Mouse (Mus musculus): Measurements from ENCODE around the gene Il2rb.

DNA sequence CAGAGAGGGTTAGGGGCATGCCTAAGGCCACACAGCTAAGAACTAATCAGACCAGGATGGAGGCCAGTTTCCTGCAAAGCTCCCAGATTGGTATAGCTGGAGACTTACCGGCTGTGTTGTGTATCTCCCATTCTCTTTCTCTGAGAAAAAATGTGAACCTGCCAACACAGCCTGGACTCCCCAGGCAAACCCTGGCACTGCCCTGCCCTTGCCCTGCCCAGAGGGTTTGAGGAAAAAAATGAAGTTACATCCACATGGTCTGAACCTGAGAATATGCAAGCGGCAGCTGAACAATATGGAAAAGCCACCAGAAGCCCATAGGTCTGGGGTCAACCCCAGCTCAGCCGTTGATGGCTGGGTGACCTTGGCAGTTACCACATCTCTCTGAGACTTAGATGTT is 5.8 kb downstream of the Il2rb start:
- no peak for TF ChIP-seq POLR2A (IDR thresholded peaks at IDR 0.05; ENCODE audit: control insufficient read depth in 1 of 2, insufficient read depth in 1 of 2, low read depth in 1 of 2, low read length in 2 of 2, poor library complexity in 1 of 2)
- TF ChIP-seq KAT2A (conservative IDR thresholded peaks at IDR 0.05; ENCODE audit: low read depth, low read length), result no peak
- TF ChIP-seq ZC3H11A (IDR thresholded peaks at IDR 0.05; ENCODE audit: low read depth, low read length), result no peak
- no peak for TF ChIP-seq TAL1 (IDR thresholded peaks at IDR 0.05; ENCODE audit: low read length)
- TF ChIP-seq UBTF (IDR thresholded peaks at IDR 0.05; ENCODE audit: borderline replicate concordance, insufficient read depth, low read depth, low read length), result no peak
- TF ChIP-seq EP300 (IDR thresholded peaks at IDR 0.05; ENCODE audit: low read depth in 1 of 2, low read length in 2 of 2), result no peak
- no peak for TF ChIP-seq CTCF (IDR thresholded peaks at IDR 0.05 in 2 of 3, conservative IDR thresholded peaks at IDR 0.05 in 1 of 3; ENCODE audit: control insufficient read depth in 1 of 3, insufficient read depth in 1 of 3, low read depth in 2 of 3, low read length in 3 of 3, poor library complexity in 1 of 3, severe bottlenecking in 1 of 3)
- no peak for TF ChIP-seq ELF1 (IDR thresholded peaks at IDR 0.05; ENCODE audit: low read depth, low read length)
- no peak for TF ChIP-seq ZNF384 (IDR thresholded peaks at IDR 0.05; ENCODE audit: low read depth, low read length)
- TF ChIP-seq POLR2AphosphoS2 (IDR thresholded peaks at IDR 0.05; ENCODE audit: low read length), result no peak
- no peak for TF ChIP-seq MAFK (IDR thresholded peaks at IDR 0.05; ENCODE audit: borderline replicate concordance, low read depth, low read length)

Data from MEL (cell line).